In the genomic region with DNA sequence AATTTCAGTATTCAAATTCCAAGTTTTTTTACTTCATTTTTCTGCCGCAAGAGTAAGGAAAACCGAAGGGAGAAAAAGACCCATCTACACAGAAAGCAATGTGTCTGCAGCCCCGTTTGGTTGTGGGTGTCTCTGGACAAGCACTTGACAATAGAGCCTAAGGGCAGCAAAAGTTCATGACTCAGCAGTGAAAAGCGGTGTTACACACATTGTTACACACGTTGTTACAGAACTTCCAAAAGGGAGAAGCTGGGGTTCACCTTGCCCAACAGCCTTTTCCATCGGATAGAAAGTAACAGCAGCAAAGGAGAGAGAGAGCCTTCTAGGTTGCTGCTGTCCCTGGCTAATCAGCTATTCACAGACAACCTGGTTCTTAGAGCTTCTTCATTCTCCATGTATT, we compare ENCODE assay signal across 27 mouse cellular contexts.
DNase-seq lines count a peak whose midpoint lies in the region; ATAC-seq and TF ChIP-seq lines count a peak whose summit lies in the region.
"Had no signal": no experiment of that assay in that cellular context is flagged by ENCODE, and none has a peak within 500 bp of the region (broad histone marks: within the 10 kb centered on the region; RNA-seq: fewer than 3 reads in every experiment).

No protein-coding gene starts in this region.

- no peak overlapping the region for H3K4me3 ChIP-seq in forebrain, embryonic 13.5 days
- no peak overlapping the region for H3K4me3 ChIP-seq in forebrain, embryonic 15.5 days
- H3K4me3 ChIP-seq in liver, adult 2 months (ENCODE audit: insufficient read depth, low read depth, low read length), result no peak overlapping the region
- H3K4me3 ChIP-seq in liver, embryonic 11.5 days (ENCODE audit: low read depth, low read length), result no peak overlapping the region
- no peak overlapping the region for H3K4me3 ChIP-seq in ES-Bruce4 (ENCODE audit: low read depth, low read length)
- H3K4me3 ChIP-seq in midbrain, embryonic 13.5 days (replicated peaks), result no peak overlapping the region
- H3K4me3 ChIP-seq: forebrain, embryonic 12.5 days; heart, adult 2 months; heart, embryonic 10.5 days; heart, embryonic 13.5 days; hindbrain, embryonic 13.5 days; intestine, embryonic 15.5 days had no signal

- no peak overlapping the region for H3K4me2 ChIP-seq in forebrain, embryonic 13.5 days
- H3K4me2 ChIP-seq in forebrain, embryonic 15.5 days (replicated peaks), result no peak overlapping the region
- H3K4me2 ChIP-seq in liver, embryonic 11.5 days, result no peak overlapping the region
- no peak overlapping the region for H3K4me2 ChIP-seq in midbrain, embryonic 13.5 days (replicated peaks)
- H3K4me2 ChIP-seq: forebrain, embryonic 12.5 days; heart, embryonic 13.5 days; hindbrain, embryonic 13.5 days; intestine, embryonic 15.5 days had no signal

- peaks cover 10% of the 10 kb centered on the region; the same call in 1 of the 2 replicates for H3K79me2 ChIP-seq in liver, adult 2 months (ENCODE audit: control insufficient read depth, insufficient read depth, low read length)

- no peaks in the 10 kb centered on the region for H3K27me3 ChIP-seq in forebrain, embryonic 13.5 days
- H3K27me3 ChIP-seq in forebrain, embryonic 15.5 days, result no peaks in the 10 kb centered on the region
- H3K27me3 ChIP-seq in liver, adult 2 months (ENCODE audit: control insufficient read depth, insufficient read depth, low read length), result no peaks in the 10 kb centered on the region
- no peaks in the 10 kb centered on the region for H3K27me3 ChIP-seq in liver, embryonic 11.5 days (replicated peaks; ENCODE audit: control insufficient read depth, insufficient read depth, low read length)
- H3K27me3 ChIP-seq in ES-Bruce4 (ENCODE audit: control insufficient read depth, insufficient read depth, low read length, poor library complexity, severe bottlenecking), result no peaks in the 10 kb centered on the region
- no peaks in the 10 kb centered on the region for H3K27me3 ChIP-seq in midbrain, embryonic 13.5 days
- H3K27me3 ChIP-seq: forebrain, embryonic 12.5 days; heart, embryonic 13.5 days; hindbrain, embryonic 13.5 days; intestine, embryonic 15.5 days had no signal

- peaks cover 24% of the 10 kb centered on the region for H3K4me1 ChIP-seq in forebrain, embryonic 13.5 days
- peaks cover 12% of the 10 kb centered on the region for H3K4me1 ChIP-seq in forebrain, embryonic 15.5 days
- peaks cover 3% of the 10 kb centered on the region; the same call in 1 of the 2 replicates for H3K4me1 ChIP-seq in liver, adult 2 months (ENCODE audit: control insufficient read depth, insufficient read depth, low read length)
- no peaks in the 10 kb centered on the region for H3K4me1 ChIP-seq in liver, embryonic 11.5 days (replicated peaks; ENCODE audit: control insufficient read depth, insufficient read depth, low read length)
- no peaks in the 10 kb centered on the region for H3K4me1 ChIP-seq in ES-Bruce4 (ENCODE audit: control insufficient read depth, insufficient read depth, low read length)
- H3K4me1 ChIP-seq in midbrain, embryonic 13.5 days (replicated peaks), result 0 out of 2 replicates have a peak, but pooled peaks cover 3% of the 10 kb centered on the region
- H3K4me1 ChIP-seq: heart, embryonic 10.5 days; hindbrain, embryonic 13.5 days; intestine, embryonic 15.5 days had no signal

- peaks cover 7% of the 10 kb centered on the region; the same call in 1 of the 2 replicates for H3K9me3 ChIP-seq in forebrain, embryonic 13.5 days (replicated peaks)
- H3K9me3 ChIP-seq in forebrain, embryonic 15.5 days, result no peaks in the 10 kb centered on the region
- H3K9me3 ChIP-seq in liver, embryonic 11.5 days (ENCODE audit: control insufficient read depth, low read length), result peaks cover 4% of the 10 kb centered on the region; the same call in 1 of the 2 replicates
- H3K9me3 ChIP-seq in ES-Bruce4 (replicated peaks; ENCODE audit: control insufficient read depth, insufficient read depth, low read length, poor library complexity, severe bottlenecking), result peaks cover 11% of the 10 kb centered on the region
- H3K9me3 ChIP-seq in midbrain, embryonic 13.5 days, result peaks cover 8% of the 10 kb centered on the region
- H3K9me3 ChIP-seq: intestine, embryonic 15.5 days had no signal

- peak overlapping the region; percentile 44; the same call in 1 of the 2 replicates for H3K27ac ChIP-seq in forebrain, embryonic 13.5 days
- no peak overlapping the region for H3K27ac ChIP-seq in forebrain, embryonic 15.5 days (replicated peaks)
- no peak overlapping the region for H3K27ac ChIP-seq in liver, adult 2 months (replicated peaks; ENCODE audit: insufficient read depth, low read depth, low read length)
- H3K27ac ChIP-seq in liver, embryonic 11.5 days (ENCODE audit: low read depth, low read length), result no peak overlapping the region
- H3K27ac ChIP-seq in ES-Bruce4 (ENCODE audit: insufficient read depth, low read length), result peak overlapping the region; percentile 43; the same call in 1 of the 2 replicates
- H3K27ac ChIP-seq in midbrain, embryonic 13.5 days, result no peak overlapping the region
- H3K27ac ChIP-seq: heart, adult 2 months; heart, embryonic 10.5 days; heart, embryonic 13.5 days; hindbrain, embryonic 13.5 days; intestine, embryonic 15.5 days had no signal

- 37% methylated on average over 6 of the region's 6 CpGs for WGBS in forebrain, embryonic 13.5 days
- 41% methylated on average over 6 of the region's 6 CpGs for WGBS in forebrain, embryonic 15.5 days
- 57% methylated on average over 6 of the region's 6 CpGs for WGBS in liver, adult 2 months
- 73% methylated on average over 6 of the region's 6 CpGs for WGBS in liver, embryonic 11.5 days
- 47% methylated on average over 6 of the region's 6 CpGs for WGBS in midbrain, embryonic 13.5 days

- no peak for TF ChIP-seq CTCF in liver, adult 2 months (IDR thresholded peaks at IDR 0.05; ENCODE audit: low read depth, low read length)
- no peak for TF ChIP-seq CTCF in ES-Bruce4 (IDR thresholded peaks at IDR 0.05; ENCODE audit: low read depth, low read length)

- no peak for TF ChIP-seq EP300 in ES-Bruce4 (IDR thresholded peaks at IDR 0.05; ENCODE audit: insufficient read depth, low read depth, low read length)

- ATAC-seq in forebrain, embryonic 13.5 days, result no peak
- ATAC-seq in forebrain, embryonic 15.5 days (replicated peaks), result no peak
- no peak for ATAC-seq in liver, embryonic 11.5 days (replicated peaks; ENCODE audit: low FRiP score)
- ATAC-seq in midbrain, embryonic 13.5 days, result no peak
- ATAC-seq: activated CD4-positive, CD25-positive, alpha-beta regulatory T cell, adult 4 months; CD4-positive, CD25-positive, alpha-beta regulatory T cell, adult 4 months; intestine, embryonic 15.5 days had no signal

- no peak overlapping the region for H3K9ac ChIP-seq in forebrain, embryonic 13.5 days
- H3K9ac ChIP-seq in forebrain, embryonic 15.5 days (replicated peaks), result no peak overlapping the region
- no peak overlapping the region for H3K9ac ChIP-seq in liver, adult 2 months (ENCODE audit: low read depth, low read length)
- H3K9ac ChIP-seq in liver, embryonic 11.5 days (ENCODE audit: low read depth, low read length), result no peak overlapping the region
- H3K9ac ChIP-seq in ES-Bruce4 (ENCODE audit: low read depth, poor library complexity, severe bottlenecking), result no peak overlapping the region
- H3K9ac ChIP-seq in midbrain, embryonic 13.5 days (replicated peaks), result no peak overlapping the region
- H3K9ac ChIP-seq: forebrain, embryonic 12.5 days; heart, embryonic 13.5 days; hindbrain, embryonic 13.5 days; intestine, embryonic 15.5 days had no signal

- TF ChIP-seq POLR2A in liver, adult 2 months (IDR thresholded peaks at IDR 0.05; ENCODE audit: extremely low read depth, insufficient read depth, low read length), result no peak
- no peak for TF ChIP-seq POLR2A in ES-Bruce4 (IDR thresholded peaks at IDR 0.05; ENCODE audit: insufficient read depth, low read length)

- peak; percentile 34 for DNase-seq in liver, adult 2 months (ENCODE audit: extremely low read depth, low read depth, low spot score)
- DNase-seq in liver, embryonic 11.5 days (ENCODE audit: low spot score), result no peak
- peak; percentile 27 for DNase-seq in R1 (ENCODE audit: low read depth, low spot score)
- no peak for DNase-seq in embryo, embryonic 9.5 days (ENCODE audit: extremely low spot score)
- DNase-seq: adrenal gland, adult 8-10 months; adrenal gland, postnatal 25 days; cerebellum, adult 11-12 months; cerebellum, adult 8-10 months; cerebellum, postnatal 10 days; cerebellum, postnatal 36 days; embryo, embryonic 11 days; gastrocnemius, postnatal 10 days; gastrocnemius, postnatal 36 days; heart, adult 2 months; heart, postnatal 14 days; heart, postnatal 4 days had no signal

- H3K36me3 ChIP-seq in forebrain, embryonic 13.5 days (ENCODE audit: poor library complexity, severe bottlenecking), result peaks cover 6% of the 10 kb centered on the region; the same call in 1 of the 2 replicates
- no peaks in the 10 kb centered on the region; the same call in 1 of the 2 replicates for H3K36me3 ChIP-seq in forebrain, embryonic 15.5 days
- H3K36me3 ChIP-seq in liver, adult 2 months (ENCODE audit: control insufficient read depth, insufficient read depth, low read length), result no peaks in the 10 kb centered on the region
- no peaks in the 10 kb centered on the region for H3K36me3 ChIP-seq in liver, embryonic 11.5 days (ENCODE audit: control insufficient read depth, insufficient read depth, low read length)
- no peaks in the 10 kb centered on the region for H3K36me3 ChIP-seq in ES-Bruce4 (ENCODE audit: control insufficient read depth, insufficient read depth, low read length, poor library complexity, severe bottlenecking)
- 0 out of 2 replicates have a peak, but pooled peaks cover 6% of the 10 kb centered on the region for H3K36me3 ChIP-seq in midbrain, embryonic 13.5 days
- H3K36me3 ChIP-seq: forebrain, embryonic 12.5 days; intestine, embryonic 15.5 days had no signal

Comparison
In these comparisons a context has a peak if more than half of its experiments do, and no peak if none do; other contexts are left out.
1. H3K27ac ChIP-seq: peak in forebrain, embryonic 13.5 days (single experiment) and ES-Bruce4 (single experiment); none in forebrain, embryonic 15.5 days (single experiment), liver, adult 2 months (single experiment), liver, embryonic 11.5 days (single experiment) and midbrain, embryonic 13.5 days (single experiment).
2. DNase-seq: peak in liver, adult 2 months (single experiment) and R1 (single experiment); none in liver, embryonic 11.5 days (single experiment) and embryo, embryonic 9.5 days (single experiment).